Mouse (Mus musculus) hindbrain, postnatal 0 days (tissue): ENCODE results near the gene Ipp. TPM values are rescaled to one million over a fixed set of nuclear protein-coding genes. Genes with fewer than 3 reads are reported as not detected.
A peak's percentile ranks its signal among the peaks of the same experiment; 100 is the strongest.

Source experiments
- ATAC-seq: fragments of 200-750 bp; cut with Nextera tagmentation; 2 replicates; pipeline ENCODE4 v1.8.0; 2017; ENCODE audit warnings: mild to moderate bottlenecking, moderate TSS enrichment, moderate library complexity
- DNase-seq: peaks from one replicate; pipeline ENCODE4 v3.0.0-alpha.2; 2015; ENCODE audit warnings: low spot score
- H3K27ac ChIP-seq: fragments of 300-500 bp; sonication (generic); 2 replicates; pipeline ENCODE4 v1.5.1; 2014; ENCODE audit warnings: mild to moderate bottlenecking
- H3K27me3 ChIP-seq: fragments of 300-500 bp; sonication (generic); 2 replicates; pipeline ENCODE4 v1.6.1; 2014; ENCODE audit warnings: low read length, mixed read lengths; ENCODE audit not compliant: insufficient read depth
- H3K36me3 ChIP-seq: fragments of 300-500 bp; sonication (generic); 2 replicates; pipeline ENCODE4 v1.6.1; 2014; ENCODE audit warnings: low read length, mixed read lengths; ENCODE audit not compliant: insufficient read depth
- H3K4me1 ChIP-seq: fragments of 300-500 bp; sonication (generic); 2 replicates; pipeline ENCODE4 v1.6.1; 2014; ENCODE audit warnings: antibody characterized with exemption, low read length, mixed read lengths; ENCODE audit not compliant: insufficient read depth
- H3K4me2 ChIP-seq: fragments of 300-500 bp; sonication (generic); 2 replicates; pipeline ENCODE4 v1.6.1; 2014; ENCODE audit warnings: low read depth, mild to moderate bottlenecking, low read length, moderate library complexity, mixed read lengths
- H3K4me3 ChIP-seq: fragments of 300-500 bp; sonication (generic); 2 replicates; pipeline ENCODE4 v1.5.1; 2014; ENCODE audit warnings: low read length
- H3K9ac ChIP-seq: fragments of 300-500 bp; sonication (generic); replicated peaks from 2 replicates; pipeline ENCODE4 v1.6.1; 2014; ENCODE audit warnings: mild to moderate bottlenecking, low read length, moderate library complexity, mixed read lengths
- H3K9me3 ChIP-seq: fragments of 300-500 bp; sonication (generic); 2 replicates; pipeline ENCODE4 v1.6.1; 2016; ENCODE audit warnings: low read length, mixed read lengths
- CTCF ChIP-seq: IDR thresholded peaks from 2 replicates; pipeline ENCODE4 v1.5.1; 2016; ENCODE audit warnings: antibody characterized with exemption, control low read depth, low read depth
- WGBS: fragments of 180-500 bp; shearing (Covaris S2); extraction: QIAGEN DNeasy Blood & Tissue Kit; methylation state at CpG from one replicate; pipeline ENCODE4 v1.1.7; 2014; 5-methylcytosine and 5-hydroxymethylcytosine counted together
- polyA plus RNA-seq: library from polyadenylated mRNA; unstranded; fragments of >200 nt; fragmentation: Nextera tagmentation; extraction: Ambion mirVana; gene quantifications from 2 replicates; pipeline ENCODE4 v1.2.1, GENCODE M21; 2015
- total RNA-seq: library from RNA; depleted of rRNA; stranded (reverse); fragments of >200 nt; gene quantifications from 2 replicates; pipeline ENCODE4 v1.2.3, GENCODE M21; 2014

Ipp gene
- total and polyA plus RNA-seq, 2 experiments from 2014 or later, result 3.8 to 12.1 TPM

DNA sequence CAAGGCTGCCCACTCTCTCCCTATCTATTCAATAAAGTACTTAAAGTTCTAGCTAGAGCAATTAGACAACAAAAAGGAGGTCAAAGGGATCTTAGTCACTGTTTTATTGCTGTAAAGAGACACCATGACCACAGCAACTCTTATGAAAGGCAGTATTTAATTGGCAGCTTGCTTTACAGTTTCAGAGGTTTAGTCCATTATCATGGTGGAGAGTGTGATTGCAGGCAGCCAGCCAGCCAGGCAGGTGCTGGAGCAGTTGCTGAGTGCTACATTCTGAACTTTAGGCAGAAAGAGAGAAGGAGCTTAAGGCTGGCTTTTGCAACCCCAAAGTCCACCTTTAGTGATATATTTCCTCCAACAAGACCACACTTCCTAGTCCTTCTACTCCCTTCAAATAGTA is 29.0 kb downstream of the Ipp start:
- no peak for ATAC-seq
- TF ChIP-seq CTCF, result no peak
- DNase-seq, result no peak

DNA sequence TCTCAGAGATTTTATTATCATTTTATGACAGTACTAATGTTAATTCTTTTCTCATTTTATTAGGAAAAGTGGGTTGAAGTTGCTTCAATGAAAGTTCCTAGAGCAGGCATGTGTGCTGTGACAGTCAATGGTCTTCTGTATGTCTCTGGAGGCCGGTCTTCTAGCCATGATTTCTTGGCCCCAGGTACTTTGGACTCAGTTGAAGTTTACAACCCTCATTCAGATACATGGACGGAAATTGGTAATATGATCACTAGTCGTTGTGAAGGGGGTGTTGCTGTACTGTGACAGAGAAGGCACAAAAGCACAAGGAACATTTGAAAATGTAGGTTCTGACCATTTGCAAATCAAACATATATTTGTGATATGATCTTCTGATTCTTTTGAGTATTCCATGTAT is 30.4 kb downstream of the Ipp start:
- H3K4me1 ChIP-seq, result no peaks in the 10 kb centered on the region
- no peak overlapping the region for H3K4me2 ChIP-seq
- H3K9ac ChIP-seq, result no peak overlapping the region
- no peaks in the 10 kb centered on the region for H3K27me3 ChIP-seq
- ATAC-seq (no peak), DNase-seq (no peak)
- 91% methylated on average over 3 of the region's 3 CpGs for WGBS
- H3K27ac ChIP-seq, result no peak overlapping the region
- H3K4me3 ChIP-seq, result no peak overlapping the region
- TF ChIP-seq CTCF, result no peak
- H3K36me3 ChIP-seq, result 0 out of 2 replicates have a peak, but pooled peaks cover 11% of the 10 kb centered on the region
- H3K9me3 ChIP-seq, result no peaks in the 10 kb centered on the region

More for the DNA sequence above, 29.0 kb downstream of the Ipp start:
- H3K36me3 ChIP-seq, result 0 out of 2 replicates have a peak, but pooled peaks cover 11% of the 10 kb centered on the region
- no peak overlapping the region for H3K9ac ChIP-seq
- H3K4me1 ChIP-seq, result no peaks in the 10 kb centered on the region
- no peak overlapping the region for H3K4me2 ChIP-seq
- no peaks in the 10 kb centered on the region for H3K27me3 ChIP-seq
- H3K9me3 ChIP-seq, result no peaks in the 10 kb centered on the region
- H3K4me3 ChIP-seq, result no peak overlapping the region
- no peak overlapping the region for H3K27ac ChIP-seq

DNA sequence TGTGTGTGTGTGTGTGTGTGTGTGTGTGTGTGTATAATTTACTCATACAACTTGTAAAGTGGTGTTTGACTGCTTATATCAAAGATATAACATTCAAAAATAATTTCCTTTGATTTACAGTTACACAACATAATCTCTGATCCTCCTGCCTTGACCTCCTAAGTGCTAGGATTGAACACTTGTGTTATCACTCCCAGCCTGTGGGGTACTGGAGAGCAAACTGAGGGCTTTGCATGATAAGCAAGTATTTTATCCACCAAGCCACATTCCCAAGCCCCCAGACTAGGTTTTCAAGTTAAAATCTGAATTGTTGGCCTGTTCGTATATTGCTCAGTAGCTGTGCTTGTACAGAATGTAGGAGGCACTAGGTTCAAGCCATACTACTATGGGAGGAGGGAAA is 43.1 kb downstream of the Ipp start:
- no peak for ATAC-seq
- Histone ChIP-seq H3K27me3 (no peaks in the 10 kb centered on the region), H3K9ac (no peak overlapping the region), H3K27ac (no peak overlapping the region), H3K4me1 (no peaks in the 10 kb centered on the region), H3K4me2 (no peak overlapping the region), H3K9me3 (no peaks in the 10 kb centered on the region), H3K4me3 (no peak overlapping the region), H3K36me3 (peaks cover 8% of the 10 kb centered on the region; the same call in 1 of the 2 replicates)
- DNase-seq, result no peak
- no peak for TF ChIP-seq CTCF
- 90% methylated on average over 1 of the region's 1 CpGs for WGBS

DNA sequence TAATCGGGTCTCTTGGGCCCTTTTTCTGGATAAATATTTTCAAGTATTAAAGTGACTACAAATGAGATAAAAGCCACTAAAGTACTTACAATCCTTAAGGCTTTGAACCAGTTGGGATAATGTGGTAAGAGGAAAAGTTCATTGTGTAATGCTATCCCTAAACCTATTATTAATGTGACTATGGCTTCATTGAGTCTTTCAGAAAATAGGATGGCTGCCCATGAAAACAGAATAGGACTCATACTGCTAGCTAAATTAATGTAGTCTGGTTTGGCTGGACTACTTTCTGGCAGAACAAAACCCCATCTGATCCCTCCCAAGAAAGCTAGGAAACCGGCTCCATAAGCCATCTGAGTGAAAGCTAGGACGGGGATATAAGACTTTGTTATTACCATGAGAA is 45.7 kb downstream of the Ipp start:
- ATAC-seq (no peak), DNase-seq (no peak)
- H3K36me3 ChIP-seq, result peaks cover 8% of the 10 kb centered on the region; the same call in 1 of the 2 replicates
- no peak overlapping the region for H3K4me2 ChIP-seq
- H3K9ac ChIP-seq, result no peak overlapping the region
- 82% methylated on average over 3 of the region's 3 CpGs for WGBS
- H3K27ac ChIP-seq, result no peak overlapping the region
- H3K4me1 ChIP-seq, result no peaks in the 10 kb centered on the region
- no peaks in the 10 kb centered on the region for H3K27me3 ChIP-seq
- H3K4me3 ChIP-seq, result no peak overlapping the region
- H3K9me3 ChIP-seq, result no peaks in the 10 kb centered on the region
- no peak for TF ChIP-seq CTCF

DNA sequence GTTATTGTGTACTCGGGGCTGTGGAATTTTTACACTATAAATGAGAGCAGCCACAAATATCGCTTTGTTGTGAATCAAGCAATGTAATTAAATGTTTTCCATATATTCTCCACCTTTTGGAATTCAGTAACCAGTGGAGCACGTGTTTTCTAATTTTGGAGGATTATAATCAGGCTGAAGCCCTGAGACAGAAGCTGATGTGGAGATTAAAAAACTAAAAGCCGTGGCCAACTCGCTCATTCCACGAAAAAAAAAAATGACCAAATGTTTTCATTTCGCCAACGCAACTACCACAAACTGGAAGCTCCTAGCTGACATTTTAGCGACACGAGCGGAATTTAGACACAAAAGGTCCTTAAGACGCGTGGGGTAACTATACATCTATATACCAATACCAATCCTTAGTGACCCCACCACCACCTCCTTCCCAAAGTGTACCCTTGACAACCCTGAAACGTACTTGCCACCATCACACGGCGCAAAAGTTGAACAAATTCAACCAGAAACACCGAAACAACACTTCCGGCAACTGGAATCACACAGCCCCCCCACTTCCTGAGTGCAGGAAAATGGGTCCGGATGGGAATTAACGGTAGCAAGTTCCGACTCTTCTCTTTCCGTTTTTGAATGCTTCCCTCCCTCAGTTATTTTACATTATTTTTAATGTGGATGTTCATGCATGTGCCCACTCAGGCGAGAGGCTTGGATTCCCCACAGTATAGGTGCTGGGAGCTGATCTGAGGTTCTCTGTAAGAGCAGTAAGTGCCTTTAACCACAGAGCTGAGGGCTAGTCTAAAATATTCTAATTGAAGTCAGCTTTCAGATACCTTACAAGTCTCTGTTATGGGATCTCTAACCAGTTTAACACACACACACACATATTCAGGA is 48.3 kb downstream of the Ipp start, which contains the start of gene Tmem69:
Tmem69 (minus strand) TSS at position 524 of the 888 bp plus-strand sequence.
- ATAC-seq, result no peak
- 4% methylated on average over 23 of the region's 23 CpGs for WGBS
- H3K9ac ChIP-seq, result peak within 1 kb of the TSS; percentile 84

DNA sequence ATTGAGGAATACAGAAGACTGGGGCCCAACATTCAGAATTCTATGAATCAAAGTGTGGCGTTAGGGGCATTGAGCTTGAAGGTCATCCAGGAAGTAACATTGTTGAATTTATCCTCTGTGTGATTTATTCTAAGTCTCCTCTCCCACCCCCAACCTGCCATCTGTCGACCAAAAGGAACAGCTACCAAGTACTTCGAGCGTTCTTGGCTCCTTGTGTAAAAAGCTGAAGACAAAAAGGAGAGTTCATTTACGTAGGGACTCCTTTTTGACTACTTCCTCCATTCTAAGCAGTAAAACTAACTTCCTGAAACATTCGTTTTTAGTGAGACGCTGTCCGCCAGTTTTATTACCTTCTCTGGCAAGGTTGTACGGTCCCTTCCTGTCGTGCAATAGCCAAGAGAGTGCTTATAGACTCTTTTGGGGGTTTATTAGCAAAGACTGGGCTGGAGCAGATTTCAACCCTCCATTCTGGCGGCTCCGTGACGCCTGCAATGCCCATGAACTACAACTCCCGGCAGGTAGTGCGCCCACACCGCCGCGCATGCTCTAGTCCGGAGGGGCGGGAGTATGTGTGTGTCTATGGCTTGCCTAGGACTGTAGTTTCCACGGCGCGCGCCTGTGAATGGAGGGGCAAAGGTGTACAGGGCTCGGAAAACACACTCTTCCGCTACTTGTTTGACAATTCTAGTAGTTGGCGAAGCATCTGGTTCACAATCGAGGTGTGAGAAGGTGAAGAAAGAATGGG is 49.4 kb downstream of the Ipp start:
- DNase-seq (peak; percentile 96), ATAC-seq (peak; percentile 96)
- peak overlapping the region; percentile 96 for H3K27ac ChIP-seq
- peak overlapping the region; percentile 96 for H3K4me3 ChIP-seq
- H3K9ac ChIP-seq, result peak overlapping the region; percentile 84
- H3K4me1 ChIP-seq, result peaks cover 6% of the 10 kb centered on the region
- peak overlapping the region; percentile 91 for H3K4me2 ChIP-seq
- no peaks in the 10 kb centered on the region for H3K9me3 ChIP-seq
- TF ChIP-seq CTCF, result peak; percentile 16; the same call in 1 of the 2 replicates
- WGBS, result 1% methylated on average over 28 of the region's 28 CpGs
- H3K36me3 ChIP-seq, result peaks cover 8% of the 10 kb centered on the region; the same call in 1 of the 2 replicates
- no peaks in the 10 kb centered on the region for H3K27me3 ChIP-seq

More for the DNA sequence above, 48.3 kb downstream of the Ipp start, which contains the start of gene Tmem69:
- peak; percentile 90 for DNase-seq
- H3K27ac ChIP-seq, result peak within 1 kb of the TSS; percentile 96
- peaks cover 6% of the 10 kb centered on the region for H3K4me1 ChIP-seq
- H3K4me2 ChIP-seq, result peak within 1 kb of the TSS; percentile 91
- H3K27me3 ChIP-seq, result no peaks in the 10 kb centered on the region
- H3K4me3 ChIP-seq, result peak within 1 kb of the TSS; percentile 96
- no peak for TF ChIP-seq CTCF
- no peaks in the 10 kb centered on the region for H3K9me3 ChIP-seq
- peaks cover 8% of the 10 kb centered on the region; the same call in 1 of the 2 replicates for H3K36me3 ChIP-seq
